Mouse (Mus musculus) liver, embryonic 12.5 days (tissue): ENCODE measurements around the gene Cep97. TPM values are rescaled to one million over a fixed set of nuclear protein-coding genes. Genes with fewer than 3 reads are reported as not detected.
A peak's percentile ranks its signal among the peaks of the same experiment; 100 is the strongest.
"Not testable (repeated sequence)": the region's sequence is repeated elsewhere in the genome, so short reads cannot be mapped to it uniquely, and the experiment has no call there.

Source experiments
- ATAC-seq: fragments of 200-750 bp; cut with Nextera tagmentation; 2 replicates; pipeline ENCODE4 v1.8.0; 2017; ENCODE audit warnings: moderate number of reproducible peaks, mild to moderate bottlenecking, moderate library complexity
- H3K27ac ChIP-seq: fragments of 300-500 bp; sonication (generic); 2 replicates; pipeline ENCODE4 v1.5.1; 2016; ENCODE audit warnings: mild to moderate bottlenecking
- H3K27me3 ChIP-seq: fragments of 300-500 bp; sonication (generic); replicated peaks from 2 replicates; pipeline ENCODE4 v1.6.1; 2016; ENCODE audit warnings: mild to moderate bottlenecking, moderate library complexity
- H3K36me3 ChIP-seq: fragments of 300-500 bp; sonication (generic); 2 replicates; pipeline ENCODE4 v1.6.1; 2016; ENCODE audit warnings: mild to moderate bottlenecking, moderate library complexity
- H3K4me1 ChIP-seq: fragments of 300-500 bp; sonication (generic); 2 replicates; pipeline ENCODE4 v1.6.1; 2016
- H3K4me2 ChIP-seq: fragments of 300-500 bp; sonication (generic); 2 replicates; pipeline ENCODE4 v1.6.1; 2016; ENCODE audit warnings: mild to moderate bottlenecking, moderate library complexity
- H3K4me3 ChIP-seq: fragments of 300-500 bp; sonication (generic); 2 replicates; pipeline ENCODE4 v1.5.1; 2016; ENCODE audit warnings: mild to moderate bottlenecking, moderate library complexity
- H3K9ac ChIP-seq: fragments of 300-500 bp; sonication (generic); 2 replicates; pipeline ENCODE4 v1.6.1; 2016; ENCODE audit warnings: mild to moderate bottlenecking, moderate library complexity
- H3K9me3 ChIP-seq: fragments of 300-500 bp; sonication (generic); replicated peaks from 2 replicates; pipeline ENCODE4 v1.6.1; 2016; ENCODE audit warnings: mild to moderate bottlenecking, moderate library complexity
- WGBS: fragments of 180-500 bp; shearing (Covaris S2); methylation state at CpG from one replicate; pipeline ENCODE4 v1.1.7; 2016; ENCODE audit not compliant: insufficient replicate concordance; 5-methylcytosine and 5-hydroxymethylcytosine counted together
- polyA plus RNA-seq: library from polyadenylated mRNA; unstranded; fragments of >200 nt; fragmentation: Nextera tagmentation; extraction: Ambion mirVana; gene quantifications from 2 replicates; pipeline ENCODE4 v1.2.1, GENCODE M21; 2016

Gene Cep97
- polyA plus RNA-seq, 1 experiment from 2014 or later: 6.0 TPM

DNA sequence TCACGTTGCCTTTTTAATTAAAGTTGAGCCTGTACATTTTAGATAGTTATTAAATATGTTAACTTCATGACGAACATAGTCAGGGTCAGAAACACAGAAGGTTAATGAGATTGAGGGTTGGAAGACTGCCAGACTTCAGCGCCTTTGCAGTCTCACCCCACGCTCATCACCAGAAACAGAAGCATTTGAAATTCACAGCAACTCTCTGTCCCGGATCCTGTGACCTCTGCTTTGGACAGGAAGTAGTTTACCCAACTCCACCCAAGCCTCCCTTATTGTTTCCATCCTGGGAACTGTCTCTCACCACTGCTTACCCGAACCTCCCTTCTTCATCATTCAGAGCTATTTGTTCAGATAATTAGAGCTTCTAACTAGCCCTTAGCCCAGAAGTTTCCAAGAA lies 58.6 kb downstream of the Cep97 start:
- no peaks in the 10 kb centered on the region for H3K36me3 ChIP-seq
- 55% methylated on average over 6 of the region's 6 CpGs for WGBS
- H3K4me1 ChIP-seq: no peaks in the 10 kb centered on the region
- H3K4me2 ChIP-seq: no peak overlapping the region
- no peaks in the 10 kb centered on the region for H3K27me3 ChIP-seq
- no peak overlapping the region for H3K27ac ChIP-seq
- no peaks in the 10 kb centered on the region for H3K9me3 ChIP-seq
- no peak for ATAC-seq
- no peak overlapping the region for H3K9ac ChIP-seq
- H3K4me3 ChIP-seq: no peak overlapping the region

GRCm38 (mm10) chr16:55863832-55864231 lies 70.8 kb downstream of the Cep97 start:
- Histone ChIP-seq H3K4me3 (no peak overlapping the region), H3K4me2 (no peak overlapping the region), H3K9ac (no peak overlapping the region), H3K27me3 (no peaks in the 10 kb centered on the region), H3K36me3 (peaks cover 15% of the 10 kb centered on the region; the same call in 1 of the 2 replicates), H3K4me1 (no peaks in the 10 kb centered on the region), H3K9me3 (no peaks in the 10 kb centered on the region), H3K27ac (no peak overlapping the region)
- no peak for ATAC-seq
- WGBS: 53% methylated on average over 4 of the region's 4 CpGs

GRCm38 (mm10) chr16:55863149-55863815 lies 71.4 kb downstream of the Cep97 start:
- 19% methylated on average over 7 of the region's 7 CpGs for WGBS
- H3K27ac ChIP-seq: no peak overlapping the region
- H3K9me3 ChIP-seq: no peaks in the 10 kb centered on the region
- ATAC-seq: 0 out of 2 replicates have a peak, but pooled peaks have one; percentile 55
- no peaks in the 10 kb centered on the region for H3K27me3 ChIP-seq
- H3K9ac ChIP-seq: no peak overlapping the region
- H3K36me3 ChIP-seq: peaks cover 15% of the 10 kb centered on the region; the same call in 1 of the 2 replicates
- no peak overlapping the region for H3K4me3 ChIP-seq
- no peaks in the 10 kb centered on the region for H3K4me1 ChIP-seq
- H3K4me2 ChIP-seq: no peak overlapping the region

- H3K9ac ChIP-seq: no peak overlapping the region
- no peak for ATAC-seq
- no peak overlapping the region for H3K27ac ChIP-seq
- peaks cover 20% of the 10 kb centered on the region for H3K36me3 ChIP-seq
- no peaks in the 10 kb centered on the region for H3K9me3 ChIP-seq
- no peaks in the 10 kb centered on the region for H3K27me3 ChIP-seq
- WGBS: 81% methylated on average over 3 of the region's 3 CpGs
- no peak overlapping the region for H3K4me2 ChIP-seq
- no peaks in the 10 kb centered on the region for H3K4me1 ChIP-seq
- H3K4me3 ChIP-seq: no peak overlapping the region
Observed at GRCm38 (mm10) chr16:55861104-55861503, 73.6 kb downstream of the Cep97 start.

DNA sequence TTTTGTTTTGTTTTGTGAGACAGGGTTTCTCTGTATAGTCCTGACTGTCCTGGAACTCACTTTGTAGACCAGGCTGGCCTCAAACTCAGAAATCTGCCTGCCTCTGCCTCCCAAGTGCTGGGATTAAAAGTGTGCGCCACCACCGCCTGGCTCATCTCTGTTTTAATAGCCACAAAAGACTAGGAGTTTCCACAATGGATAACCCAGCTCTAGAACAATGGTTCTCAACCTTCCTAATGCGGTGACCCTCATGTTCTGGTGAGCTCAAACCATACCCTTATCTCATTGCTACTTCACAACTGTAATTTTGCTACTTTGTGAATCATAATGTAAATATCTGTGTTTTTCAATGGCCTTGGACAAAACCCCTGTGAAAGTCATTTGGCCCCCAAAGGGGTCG lies 75.2 kb downstream of the Cep97 start:
- not testable (repeated sequence) for H3K4me3 ChIP-seq, ATAC-seq, H3K36me3 ChIP-seq, H3K4me1 ChIP-seq, H3K9me3 ChIP-seq, H3K27me3 ChIP-seq, H3K4me2 ChIP-seq, H3K9ac ChIP-seq, H3K27ac ChIP-seq
- WGBS: 76% methylated on average over 4 of the region's 4 CpGs

GRCm38 (mm10) chr16:55858465-55858864 lies 76.2 kb downstream of the Cep97 start:
- H3K27ac ChIP-seq: no peak overlapping the region
- 62% methylated on average over 6 of the region's 6 CpGs for WGBS
- no peak for ATAC-seq
- H3K4me3 ChIP-seq: no peak overlapping the region
- H3K9me3 ChIP-seq: no peaks in the 10 kb centered on the region
- no peaks in the 10 kb centered on the region for H3K27me3 ChIP-seq
- H3K36me3 ChIP-seq: peaks cover 9% of the 10 kb centered on the region
- no peak overlapping the region for H3K4me2 ChIP-seq
- H3K4me1 ChIP-seq: no peaks in the 10 kb centered on the region
- H3K9ac ChIP-seq: no peak overlapping the region

DNA sequence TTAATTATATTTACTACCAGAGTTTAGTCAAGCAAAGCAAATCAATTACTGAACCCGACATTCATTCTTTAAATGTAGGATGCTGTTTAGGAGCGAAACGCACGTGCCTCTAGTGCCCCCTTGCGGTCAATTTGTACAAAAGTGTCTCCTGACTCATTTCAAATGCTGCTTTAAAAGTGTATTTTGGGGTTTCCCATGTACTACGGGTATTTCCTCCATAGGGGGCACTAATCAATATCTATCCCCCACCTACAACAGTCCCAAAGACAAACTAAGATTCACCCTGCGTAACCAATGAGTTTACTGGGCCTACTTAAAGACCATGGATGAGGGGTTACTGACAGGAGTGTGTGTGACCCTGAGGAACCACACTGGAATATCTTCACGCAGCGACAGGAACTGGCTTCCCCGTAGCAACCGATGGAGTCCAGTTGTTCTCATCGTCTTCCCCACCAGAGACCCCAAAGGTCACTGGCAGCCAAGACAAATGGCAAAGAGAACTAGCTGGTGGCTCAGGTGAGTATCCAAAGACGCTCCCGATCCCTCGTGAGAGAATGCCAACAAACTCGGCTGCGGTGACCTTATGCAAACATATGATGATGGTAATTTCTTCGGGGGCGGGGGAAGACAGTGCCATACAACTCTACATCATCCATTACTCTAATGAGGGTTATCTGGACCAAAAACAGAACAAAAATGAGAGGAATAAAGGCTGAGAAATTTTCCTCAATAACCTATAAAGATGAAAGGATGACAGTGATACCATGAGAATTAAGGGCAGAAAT lies 81.5 kb downstream of the Cep97 start:
- Histone ChIP-seq H3K9me3 (no peaks in the 10 kb centered on the region), H3K36me3 (peaks cover 6% of the 10 kb centered on the region), H3K27ac (no peak overlapping the region), H3K27me3 (no peaks in the 10 kb centered on the region), H3K4me2 (no peak overlapping the region), H3K4me1 (no peaks in the 10 kb centered on the region), H3K4me3 (no peak overlapping the region), H3K9ac (no peak overlapping the region)
- 52% methylated on average over 19 of the region's 19 CpGs for WGBS
- no peak for ATAC-seq

- no peak overlapping the region for H3K9ac ChIP-seq
- H3K4me3 ChIP-seq: no peak overlapping the region
- peaks cover 6% of the 10 kb centered on the region for H3K36me3 ChIP-seq
- 82% methylated on average over 4 of the region's 4 CpGs for WGBS
- no peak overlapping the region for H3K27ac ChIP-seq
- H3K9me3 ChIP-seq: no peaks in the 10 kb centered on the region
- H3K4me1 ChIP-seq: no peaks in the 10 kb centered on the region
- ATAC-seq: no peak
- H3K27me3 ChIP-seq: no peaks in the 10 kb centered on the region
- no peak overlapping the region for H3K4me2 ChIP-seq
Observed at GRCm38 (mm10) chr16:55852515-55852914, 82.1 kb downstream of the Cep97 start.

DNA sequence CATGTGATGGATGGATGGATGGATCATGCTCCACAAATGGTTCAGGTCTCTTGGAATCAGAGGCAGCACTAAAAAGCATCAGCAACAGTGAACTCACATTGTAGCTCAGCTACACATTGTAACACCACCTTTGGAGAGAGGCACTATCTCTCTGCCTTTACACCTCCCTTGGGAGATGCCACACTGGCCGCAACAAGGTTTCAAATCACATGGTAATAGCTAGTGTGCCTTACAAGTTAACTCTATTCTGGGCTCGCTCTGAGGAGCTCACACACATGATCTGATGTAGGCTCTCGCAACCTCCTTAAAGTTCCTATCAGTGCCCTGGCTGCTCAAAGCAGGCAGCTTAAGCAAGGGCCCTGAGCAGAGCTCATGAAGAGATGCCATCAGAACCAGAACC lies 84.2 kb downstream of the Cep97 start:
- no peaks in the 10 kb centered on the region for H3K9me3 ChIP-seq
- no peaks in the 10 kb centered on the region for H3K4me1 ChIP-seq
- H3K27ac ChIP-seq: no peak overlapping the region
- H3K27me3 ChIP-seq: no peaks in the 10 kb centered on the region
- no peak overlapping the region for H3K4me2 ChIP-seq
- no peaks in the 10 kb centered on the region for H3K36me3 ChIP-seq
- H3K4me3 ChIP-seq: no peak overlapping the region
- no peak overlapping the region for H3K9ac ChIP-seq
- 83% methylated on average over 3 of the region's 3 CpGs for WGBS
- ATAC-seq: no peak

Other genes with a start within 250 kb of the Cep97 start
- gene Nfkbiz, start 96.0 kb downstream of the Cep97 start, polyA plus RNA-seq: 2.4 and 2.6 TPM in 2 replicates
- 0.57 and 0.71 TPM in 2 replicates for gene Nxpe3, start 39.6 kb downstream of the Cep97 start, polyA plus RNA-seq
- 638 and 654 TPM in 2 replicates for gene Rpl24, start 31.4 kb upstream of the Cep97 start, polyA plus RNA-seq
- 17.5 and 17.6 TPM in 2 replicates for gene Zbtb11, start 39.0 kb upstream of the Cep97 start, polyA plus RNA-seq
- gene Pcnp, start 94.9 kb upstream of the Cep97 start, polyA plus RNA-seq: 140 and 142 TPM in 2 replicates
- 23.1 and 24.1 TPM in 2 replicates for gene Trmt10c, start 103.0 kb upstream of the Cep97 start, polyA plus RNA-seq
- gene Senp7, start 113.5 kb upstream of the Cep97 start, polyA plus RNA-seq: 21.0 and 22.9 TPM in 2 replicates